Mouse (Mus musculus): Measurements from ENCODE around the gene Shld2. TPM values are rescaled to one million over a fixed set of nuclear protein-coding genes. Genes with fewer than 3 reads are reported as not detected.

Gene Shld2
- 5.8 and 6.0 TPM in 2 replicates for polyA plus RNA-seq (2015; fragmentation: Nextera tagmentation; extraction: Ambion mirVana)

DNA sequence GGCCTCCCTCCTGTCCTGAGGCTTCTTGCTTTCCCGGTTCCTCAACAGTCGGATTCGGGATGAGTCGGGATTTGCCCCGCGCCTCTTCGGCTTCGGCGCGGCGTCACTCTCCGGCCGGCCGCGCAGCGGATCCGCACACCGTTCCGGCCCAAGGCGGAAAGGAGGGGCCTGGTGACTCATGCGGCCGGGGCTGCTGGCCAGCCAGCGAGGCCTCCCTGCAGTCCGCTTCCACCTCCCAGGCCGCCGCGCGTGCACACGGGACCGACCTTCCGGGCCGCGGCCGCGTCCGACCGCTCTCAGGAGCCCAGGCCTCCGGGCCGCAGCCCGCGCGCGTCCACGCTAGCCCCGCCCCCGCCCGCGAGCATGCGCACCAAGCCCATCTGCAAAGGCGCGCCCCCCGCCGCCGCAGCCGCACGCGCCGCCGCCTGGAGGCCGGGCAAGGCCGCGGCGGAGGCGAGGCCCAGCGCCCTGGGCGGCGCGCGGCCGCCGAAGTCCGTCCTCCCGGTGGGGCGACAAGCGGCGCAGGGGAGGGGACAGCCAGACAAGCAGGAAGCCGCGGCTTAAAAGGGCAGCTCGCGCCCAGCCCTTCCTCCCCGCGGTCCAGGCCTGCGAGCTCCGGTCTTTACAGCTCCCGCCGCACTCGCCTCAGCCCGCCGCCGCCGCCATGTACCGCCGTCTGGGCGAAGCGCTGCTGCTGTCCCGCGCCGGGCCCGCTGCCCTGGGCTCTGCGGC lies at the start of gene Shld2, which contains the start of gene Glud1:
Gene Shld2 (minus strand): TSS at position 260 of the 732 bp plus-strand sequence.
Gene Glud1 (plus strand): TSS at position 494 of the 732 bp plus-strand sequence.
- peaks cover 45% of the 10 kb centered on the region for H3K4me1 ChIP-seq (replicated peaks)
- peak; percentile 95 for ATAC-seq (ENCODE audit: low read depth)
- H3K27ac ChIP-seq (replicated peaks): peak within 1 kb of the TSS; percentile 97
- peak within 1 kb of the TSS; percentile 98 for H3K4me3 ChIP-seq
- under 1% methylated on average over 77 of the region's 100 CpGs for WGBS
- H3K9me3 ChIP-seq: no peaks in the 10 kb centered on the region
- peak within 1 kb of the TSS; percentile 89 for H3K4me2 ChIP-seq
- H3K9ac ChIP-seq: peak within 1 kb of the TSS; percentile 98
- no peaks in the 10 kb centered on the region for H3K36me3 ChIP-seq
- H3K27me3 ChIP-seq: no peaks in the 10 kb centered on the region

DNA sequence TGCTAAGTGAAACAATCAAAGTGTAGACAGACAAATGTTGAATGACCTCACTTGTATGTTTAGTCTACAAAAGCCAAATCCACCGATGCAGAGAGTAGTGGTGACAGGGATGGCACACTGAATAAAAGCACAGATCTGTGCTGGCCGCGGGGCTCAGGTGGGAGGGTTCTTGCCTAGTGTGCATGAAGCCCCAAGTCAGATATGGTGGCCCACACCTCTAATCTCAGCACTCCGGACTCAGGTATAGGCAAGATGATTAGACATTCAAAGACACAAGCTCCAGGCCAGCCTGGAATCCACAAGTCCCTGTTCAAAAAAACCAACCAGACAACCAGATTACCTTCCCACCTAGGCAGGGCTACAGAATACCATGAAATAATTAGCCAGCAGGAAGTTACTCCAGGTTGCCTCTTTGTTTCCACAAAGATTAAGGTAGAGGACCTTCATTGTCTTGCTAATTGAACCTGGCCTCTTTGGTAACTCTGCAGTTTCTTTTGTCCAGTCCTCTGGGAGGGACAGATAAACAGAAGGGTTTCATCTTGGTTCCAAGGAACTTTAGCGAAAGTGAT lies 49.5 kb upstream of the Shld2 start:
- Histone ChIP-seq H3K4me2 (no peak overlapping the region), H3K4me1 (replicated peaks) (peaks cover 14% of the 10 kb centered on the region), H3K36me3 (no peaks in the 10 kb centered on the region), H3K27me3 (no peaks in the 10 kb centered on the region), H3K27ac (replicated peaks) (no peak overlapping the region), H3K9me3 (no peaks in the 10 kb centered on the region), H3K9ac (no peak overlapping the region), H3K4me3 (no peak overlapping the region)
- WGBS: 60% methylated on average over 5 of the region's 5 CpGs
- no peak for ATAC-seq (ENCODE audit: low read depth)

GRCm38 (mm10) chr14:34357671-34358455 lies 47.6 kb upstream of the Shld2 start:
- H3K4me3 ChIP-seq: no peak overlapping the region
- H3K36me3 ChIP-seq: no peaks in the 10 kb centered on the region
- H3K9ac ChIP-seq: no peak overlapping the region
- no peaks in the 10 kb centered on the region for H3K27me3 ChIP-seq
- WGBS: 85% methylated on average over 7 of the region's 7 CpGs
- no peak overlapping the region for H3K4me2 ChIP-seq
- H3K27ac ChIP-seq (replicated peaks): no peak overlapping the region
- ATAC-seq (ENCODE audit: low read depth): no peak
- H3K9me3 ChIP-seq: no peaks in the 10 kb centered on the region
- no peaks in the 10 kb centered on the region for H3K4me1 ChIP-seq (replicated peaks)

DNA sequence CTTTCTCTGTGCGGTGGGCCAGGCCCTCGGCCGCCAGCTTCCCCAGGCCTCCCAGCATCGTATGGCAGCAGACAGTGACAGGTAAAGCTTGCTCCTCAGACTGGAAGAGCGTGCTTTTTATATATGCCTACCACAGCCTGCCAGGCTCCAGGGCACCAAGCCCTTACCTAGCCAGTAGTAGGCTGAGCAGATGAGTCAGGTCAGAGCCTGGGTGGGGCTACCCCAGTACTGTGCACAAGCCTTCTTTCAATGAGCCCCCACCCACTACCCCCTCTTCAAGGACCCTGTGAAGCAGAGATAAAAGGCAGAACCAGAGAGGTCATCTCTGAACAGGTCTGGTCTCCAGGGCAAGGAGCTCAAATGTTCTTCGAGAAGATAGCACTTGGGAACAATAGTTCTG lies 45.0 kb upstream of the Shld2 start, which contains the start of gene Fam25c:
Gene Fam25c (minus strand): TSS at position 133 of the 400 bp plus-strand sequence.
- H3K27me3 ChIP-seq: no peaks in the 10 kb centered on the region
- no peaks in the 10 kb centered on the region for H3K4me1 ChIP-seq (replicated peaks)
- H3K4me3 ChIP-seq: no peak within 1 kb of the TSS
- H3K36me3 ChIP-seq: no peaks in the 10 kb centered on the region
- WGBS: 85% methylated on average over 6 of the region's 6 CpGs
- ATAC-seq (ENCODE audit: low read depth): no peak
- H3K27ac ChIP-seq (replicated peaks): no peak within 1 kb of the TSS
- no peak within 1 kb of the TSS for H3K4me2 ChIP-seq
- H3K9me3 ChIP-seq: no peaks in the 10 kb centered on the region
- no peak within 1 kb of the TSS for H3K9ac ChIP-seq

- H3K36me3 ChIP-seq: no peaks in the 10 kb centered on the region
- no peak overlapping the region for H3K4me2 ChIP-seq
- H3K27ac ChIP-seq (replicated peaks): no peak overlapping the region
- no peaks in the 10 kb centered on the region for H3K9me3 ChIP-seq
- ATAC-seq (ENCODE audit: low read depth): no peak
- H3K4me3 ChIP-seq: no peak overlapping the region
- H3K9ac ChIP-seq: no peak overlapping the region
- no peaks in the 10 kb centered on the region for H3K4me1 ChIP-seq (replicated peaks)
- no peaks in the 10 kb centered on the region for H3K27me3 ChIP-seq
- 87% methylated on average over 4 of the region's 4 CpGs for WGBS
These were observed 44.2 kb upstream of the Shld2 start for GRCm38 (mm10) chr14:34354456-34354855.

GRCm38 (mm10) chr14:34353326-34353725 lies 43.0 kb upstream of the Shld2 start:
- ATAC-seq (ENCODE audit: low read depth): no peak
- WGBS: 94% methylated on average over 3 of the region's 3 CpGs
- H3K4me3 ChIP-seq: no peak overlapping the region
- no peaks in the 10 kb centered on the region for H3K4me1 ChIP-seq (replicated peaks)
- no peak overlapping the region for H3K4me2 ChIP-seq
- H3K9ac ChIP-seq: no peak overlapping the region
- no peaks in the 10 kb centered on the region for H3K27me3 ChIP-seq
- H3K9me3 ChIP-seq: no peaks in the 10 kb centered on the region
- H3K36me3 ChIP-seq: no peaks in the 10 kb centered on the region
- H3K27ac ChIP-seq (replicated peaks): no peak overlapping the region

DNA sequence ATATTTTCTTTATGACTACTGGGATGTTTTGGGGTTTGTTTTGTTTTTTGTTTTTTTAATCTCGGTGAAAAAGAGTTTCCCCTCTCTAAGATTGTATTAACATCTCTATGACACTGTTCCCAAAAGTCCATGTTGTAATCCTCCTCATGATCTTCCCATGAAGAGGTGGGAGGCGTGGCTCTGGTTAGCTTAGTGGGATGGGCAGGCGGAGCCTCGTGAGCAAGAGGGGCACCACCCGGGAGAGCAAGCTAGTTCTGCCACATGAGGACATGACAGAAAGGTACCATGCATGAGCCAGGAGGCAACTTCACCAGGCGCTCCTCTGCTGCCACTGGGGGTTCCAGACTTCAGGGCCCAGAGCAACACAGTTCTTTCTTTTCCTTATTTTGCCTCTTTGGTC lies 42.2 kb upstream of the Shld2 start:
- no peaks in the 10 kb centered on the region for H3K27me3 ChIP-seq
- no peaks in the 10 kb centered on the region for H3K36me3 ChIP-seq
- no peak overlapping the region for H3K4me3 ChIP-seq
- no peak overlapping the region for H3K27ac ChIP-seq (replicated peaks)
- no peak for ATAC-seq (ENCODE audit: low read depth)
- H3K9me3 ChIP-seq: no peaks in the 10 kb centered on the region
- WGBS: 70% methylated on average over 6 of the region's 6 CpGs
- no peaks in the 10 kb centered on the region for H3K4me1 ChIP-seq (replicated peaks)
- no peak overlapping the region for H3K9ac ChIP-seq
- no peak overlapping the region for H3K4me2 ChIP-seq

DNA sequence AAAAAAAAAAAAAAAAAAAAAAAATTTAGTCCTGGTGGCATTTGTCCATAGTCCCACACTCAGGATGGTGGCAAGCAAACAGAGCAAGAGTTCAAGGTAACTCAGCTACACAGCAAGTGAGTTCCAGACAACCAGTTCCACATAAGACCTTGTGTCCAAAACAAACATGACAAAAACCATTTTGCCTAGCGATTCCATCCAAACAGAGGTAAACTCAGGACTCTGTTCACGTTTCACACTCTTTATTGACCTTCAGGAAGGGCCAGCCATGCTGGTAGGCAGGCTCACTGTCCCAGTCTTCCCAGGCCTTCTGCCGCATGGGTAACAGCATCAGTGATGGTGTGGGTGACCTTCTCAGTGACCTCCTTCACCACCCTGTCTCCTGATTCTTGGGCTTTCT lies 41.4 kb upstream of the Shld2 start:
- H3K9me3 ChIP-seq: no peaks in the 10 kb centered on the region
- no peak overlapping the region for H3K9ac ChIP-seq
- no peak overlapping the region for H3K4me3 ChIP-seq
- no peak overlapping the region for H3K27ac ChIP-seq (replicated peaks)
- no peak overlapping the region for H3K4me2 ChIP-seq
- H3K36me3 ChIP-seq: no peaks in the 10 kb centered on the region
- no peaks in the 10 kb centered on the region for H3K4me1 ChIP-seq (replicated peaks)
- H3K27me3 ChIP-seq: no peaks in the 10 kb centered on the region
- no peak for ATAC-seq (ENCODE audit: low read depth)
- WGBS: 53% methylated on average over 3 of the region's 3 CpGs

- Histone ChIP-seq H3K36me3 (peaks cover 5% of the 10 kb centered on the region), H3K9me3 (no peaks in the 10 kb centered on the region), H3K27ac (replicated peaks) (no peak overlapping the region), H3K4me3 (no peak overlapping the region), H3K27me3 (no peaks in the 10 kb centered on the region), H3K4me1 (replicated peaks) (no peaks in the 10 kb centered on the region), H3K4me2 (no peak overlapping the region), H3K9ac (no peak overlapping the region)
- 88% methylated on average over 8 of the region's 8 CpGs for WGBS
- ATAC-seq (ENCODE audit: low read depth): no peak
These were observed 38.7 kb upstream of the Shld2 start for GRCm38 (mm10) chr14:34349007-34349406.

- Histone ChIP-seq H3K4me2 (no peak overlapping the region), H3K4me3 (no peak overlapping the region), H3K36me3 (peaks cover 9% of the 10 kb centered on the region), H3K27ac (replicated peaks) (no peak overlapping the region), H3K27me3 (no peaks in the 10 kb centered on the region), H3K9me3 (no peaks in the 10 kb centered on the region), H3K4me1 (replicated peaks) (no peaks in the 10 kb centered on the region), H3K9ac (no peak overlapping the region)
- no peak for ATAC-seq (ENCODE audit: low read depth)
- WGBS: 82% methylated on average over 7 of the region's 7 CpGs
These were observed 38.0 kb upstream of the Shld2 start for GRCm38 (mm10) chr14:34348301-34348700.

GRCm38 (mm10) chr14:34347084-34347483 lies 36.8 kb upstream of the Shld2 start:
- 92% methylated on average over 5 of the region's 5 CpGs for WGBS
- Histone ChIP-seq H3K27me3 (no peaks in the 10 kb centered on the region), H3K27ac (replicated peaks) (no peak overlapping the region), H3K4me3 (no peak overlapping the region), H3K4me2 (no peak overlapping the region), H3K36me3 (peaks cover 21% of the 10 kb centered on the region), H3K9me3 (no peaks in the 10 kb centered on the region), H3K9ac (no peak overlapping the region), H3K4me1 (replicated peaks) (no peaks in the 10 kb centered on the region)
- ATAC-seq (ENCODE audit: low read depth): no peak
